ENCODE assay signal across 21 mouse cellular contexts in the genomic region with DNA sequence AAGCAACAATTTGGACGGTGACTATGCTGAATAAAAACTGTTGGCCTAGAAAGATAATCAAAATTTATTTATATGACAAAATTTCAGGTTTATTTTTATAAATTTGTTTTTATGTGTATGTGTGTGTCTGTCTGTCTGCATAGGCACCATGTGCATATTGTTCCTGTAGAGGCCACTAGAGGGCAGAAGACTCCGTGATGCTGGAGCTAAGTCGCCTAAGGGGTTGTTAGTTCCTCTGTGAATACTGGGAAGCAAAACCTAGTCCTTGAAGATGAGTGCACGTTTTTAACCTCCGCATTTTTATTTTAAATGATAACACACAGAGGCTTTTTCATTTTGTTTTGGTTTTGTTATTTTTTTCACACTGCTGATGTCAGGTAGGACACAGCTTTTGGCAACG.
DNase-seq lines count a peak whose midpoint lies in the region; ATAC-seq and TF ChIP-seq lines count a peak whose summit lies in the region.
"Had no signal": no experiment of that assay in that cellular context is flagged by ENCODE, and none has a peak within 500 bp of the region (broad histone marks: within the 10 kb centered on the region; RNA-seq: fewer than 3 reads in every experiment).

No protein-coding gene starts in this region.

- no peak for TF ChIP-seq EP300 in liver, postnatal 0 days (IDR thresholded peaks at IDR 0.05; ENCODE audit: low read depth)
- no peak for TF ChIP-seq EP300 in CH12.LX (IDR thresholded peaks at IDR 0.05; ENCODE audit: low read length)

- in situ Hi-C loops in CH12.LX (cut with MboI; ENCODE audit: low pct_ligation_motif_present, low pct_unique_long_range_greater_than_20kb, low sequenced_read_pairs), result no loop called here

- H3K4me3 ChIP-seq in liver, postnatal 0 days (ENCODE audit: low read depth, low read length), result no peak overlapping the region
- H3K4me3 ChIP-seq in liver, embryonic 11.5 days (ENCODE audit: low read depth, low read length), result no peak overlapping the region
- H3K4me3 ChIP-seq in CH12.LX (replicated peaks in 1 of 3; ENCODE audit: low read depth in 2 of 3, low read length in 2 of 3, poor library complexity in 1 of 3), result no peak overlapping the region
- no peak overlapping the region for H3K4me3 ChIP-seq in cerebellum, adult 2 months (replicated peaks; ENCODE audit: insufficient read depth, low read depth, low read length)
- H3K4me3 ChIP-seq: embryonic facial prominence, embryonic 10.5 days; forebrain, embryonic 13.5 days; heart, adult 2 months; heart, embryonic 15.5 days; hindbrain, embryonic 13.5 days had no signal

- no peak overlapping the region for H3K9ac ChIP-seq in liver, postnatal 0 days (replicated peaks)
- no peak overlapping the region for H3K9ac ChIP-seq in liver, embryonic 11.5 days (ENCODE audit: low read depth, low read length)
- no peak overlapping the region for H3K9ac ChIP-seq in CH12.LX (ENCODE audit: insufficient read depth, low read depth)
- H3K9ac ChIP-seq: forebrain, embryonic 13.5 days; forebrain, postnatal 0 days; heart, embryonic 15.5 days; hindbrain, embryonic 13.5 days had no signal

- TF ChIP-seq RAD21 in CH12.LX (IDR thresholded peaks at IDR 0.05; ENCODE audit: low read depth, low read length), result no peak

- no peak overlapping the region for H3K4me2 ChIP-seq in liver, postnatal 0 days (ENCODE audit: low read depth, low read length)
- H3K4me2 ChIP-seq in liver, embryonic 11.5 days, result no peak overlapping the region
- no peak overlapping the region for H3K4me2 ChIP-seq in CH12.LX (ENCODE audit: insufficient read depth, low read depth, poor library complexity, severe bottlenecking)
- H3K4me2 ChIP-seq: forebrain, embryonic 13.5 days; heart, embryonic 11.5 days; heart, embryonic 15.5 days; hindbrain, embryonic 13.5 days had no signal

- WGBS in liver, postnatal 0 days (ENCODE audit: insufficient replicate concordance), result 62% methylated on average over 6 of the region's 6 CpGs
- WGBS in liver, embryonic 11.5 days, result 65% methylated on average over 6 of the region's 6 CpGs
- WGBS in cerebellum, adult 2 months, result 79% methylated on average over 6 of the region's 6 CpGs

- no peaks in the 10 kb centered on the region for H3K36me3 ChIP-seq in liver, postnatal 0 days (replicated peaks; ENCODE audit: insufficient read depth, low read length)
- no peaks in the 10 kb centered on the region for H3K36me3 ChIP-seq in liver, embryonic 11.5 days (ENCODE audit: control insufficient read depth, insufficient read depth, low read length)
- H3K36me3 ChIP-seq in CH12.LX (replicated peaks in 1 of 2; ENCODE audit: control insufficient read depth in 1 of 2, insufficient read depth in 1 of 2, low read length in 1 of 2), result no peaks in the 10 kb centered on the region
- H3K36me3 ChIP-seq: embryonic facial prominence, embryonic 10.5 days; heart, embryonic 15.5 days; hindbrain, embryonic 13.5 days had no signal

- no peaks in the 10 kb centered on the region for H3K27me3 ChIP-seq in liver, postnatal 0 days (ENCODE audit: insufficient read depth, low read length)
- no peaks in the 10 kb centered on the region for H3K27me3 ChIP-seq in liver, embryonic 11.5 days (replicated peaks; ENCODE audit: control insufficient read depth, insufficient read depth, low read length)
- H3K27me3 ChIP-seq in CH12.LX (replicated peaks), result no peaks in the 10 kb centered on the region
- H3K27me3 ChIP-seq in cerebellum, adult 2 months (ENCODE audit: control insufficient read depth, insufficient read depth, low read length), result no peaks in the 10 kb centered on the region
- H3K27me3 ChIP-seq: forebrain, embryonic 13.5 days; heart, embryonic 15.5 days; hindbrain, embryonic 13.5 days had no signal

- ATAC-seq in liver, postnatal 0 days, result no peak
- ATAC-seq in liver, embryonic 11.5 days (replicated peaks; ENCODE audit: low FRiP score), result no peak
- ATAC-seq: activated CD4-positive, CD25-positive, alpha-beta regulatory T cell, adult 4 months; forebrain, embryonic 13.5 days; forebrain, postnatal 0 days had no signal

- dilution Hi-C loops in CH12.LX (cut with MboI; ENCODE audit: extremely low pct_ligation_motif_present, extremely low pct_unique_long_range_greater_than_20kb, low sequenced_read_pairs), result no loop called here

- no peaks in the 10 kb centered on the region for H3K9me3 ChIP-seq in liver, postnatal 0 days (ENCODE audit: low read length)
- no peaks in the 10 kb centered on the region for H3K9me3 ChIP-seq in liver, embryonic 11.5 days (ENCODE audit: control insufficient read depth, low read length)
- H3K9me3 ChIP-seq in CH12.LX (replicated peaks; ENCODE audit: low read length), result no peaks in the 10 kb centered on the region
- H3K9me3 ChIP-seq: embryonic facial prominence, embryonic 10.5 days; forebrain, embryonic 13.5 days; heart, embryonic 15.5 days; hindbrain, embryonic 13.5 days had no signal

- 0 out of 2 replicates have a peak, but pooled peaks have one; percentile 10 for TF ChIP-seq CTCF in liver, postnatal 0 days (IDR thresholded peaks at IDR 0.05; ENCODE audit: low read depth)
- TF ChIP-seq CTCF in CH12.LX (conservative IDR thresholded peaks at IDR 0.05 in 1 of 2, IDR thresholded peaks at IDR 0.05 in 1 of 2; ENCODE audit: low read depth in 2 of 2, low read length in 2 of 2), result 0 out of 4 replicates have a peak, but pooled peaks of 1 of the 2 experiments have one; percentile 3
- no peak for TF ChIP-seq CTCF in cerebellum, adult 2 months (IDR thresholded peaks at IDR 0.05; ENCODE audit: borderline replicate concordance, insufficient read depth, low read depth, low read length)

- no peak for DNase-seq in liver, postnatal 0 days
- DNase-seq in liver, embryonic 11.5 days (ENCODE audit: low spot score), result no peak
- DNase-seq in CH12.LX (ENCODE audit: extremely low read depth) (peak; percentile 3), ES-CJ7 (ENCODE audit: low read depth, low spot score) (peak; percentile 57), R1 (ENCODE audit: low read depth, low spot score) (peak; percentile 48)
- no peak for DNase-seq in thymus, postnatal 4 days
- DNase-seq in cerebellum, adult 2 months, result no peak
- no peak for DNase-seq in kidney, postnatal 10 days
- DNase-seq: adrenal gland, postnatal 14 days; cerebellum, adult 11-12 months; cerebellum, adult 9-11 months; forebrain, postnatal 0 days; gastrocnemius, postnatal 14 days; heart, adult 2 months; heart, postnatal 14 days had no signal

- H3K4me1 ChIP-seq in liver, postnatal 0 days (ENCODE audit: insufficient read depth), result no peaks in the 10 kb centered on the region
- no peaks in the 10 kb centered on the region for H3K4me1 ChIP-seq in liver, embryonic 11.5 days (replicated peaks; ENCODE audit: control insufficient read depth, insufficient read depth, low read length)
- no peaks in the 10 kb centered on the region for H3K4me1 ChIP-seq in CH12.LX (ENCODE audit: control insufficient read depth in 1 of 2, insufficient read depth in 2 of 2)
- no peaks in the 10 kb centered on the region for H3K4me1 ChIP-seq in cerebellum, adult 2 months (ENCODE audit: control insufficient read depth, insufficient read depth, low read length)
- H3K4me1 ChIP-seq: embryonic facial prominence, embryonic 10.5 days; forebrain, embryonic 13.5 days; heart, embryonic 15.5 days; hindbrain, embryonic 13.5 days had no signal

- no peaks in the 10 kb centered on the region for H3K79me2 ChIP-seq in CH12.LX (replicated peaks; ENCODE audit: control insufficient read depth, extremely low read depth, insufficient read depth, poor library complexity, severe bottlenecking)

- no peak overlapping the region for H3K27ac ChIP-seq in liver, postnatal 0 days (ENCODE audit: low read depth)
- H3K27ac ChIP-seq in liver, embryonic 11.5 days (ENCODE audit: low read depth, low read length), result no peak overlapping the region
- H3K27ac ChIP-seq in CH12.LX (ENCODE audit: insufficient read depth, low read depth), result no peak overlapping the region
- no peak overlapping the region for H3K27ac ChIP-seq in cerebellum, adult 2 months (ENCODE audit: insufficient read depth, low read length)
- H3K27ac ChIP-seq: embryonic facial prominence, embryonic 10.5 days; forebrain, embryonic 13.5 days; heart, adult 2 months; heart, embryonic 15.5 days; hindbrain, embryonic 13.5 days had no signal

- TF ChIP-seq POLR2A in CH12.LX (IDR thresholded peaks at IDR 0.05; ENCODE audit: low read depth, low read length), result no peak
- TF ChIP-seq POLR2A in cerebellum, adult 2 months (IDR thresholded peaks at IDR 0.05; ENCODE audit: borderline replicate concordance, insufficient read depth, low read length), result no peak

TF ChIP-seq in CH12.LX, 34 proteins besides CTCF, POLR2A, EP300 and RAD21:
- TF ChIP-seq ZC3H11A (IDR thresholded peaks at IDR 0.05; ENCODE audit: low read depth, low read length), result no peak
- no peak for TF ChIP-seq USF1 (IDR thresholded peaks at IDR 0.05; ENCODE audit: low read depth, low read length)
- TF ChIP-seq NRF1 (IDR thresholded peaks at IDR 0.05; ENCODE audit: low read depth, low read length), result no peak
- no peak for TF ChIP-seq ZMIZ1 (IDR thresholded peaks at IDR 0.05; ENCODE audit: low read depth, low read length)
- TF ChIP-seq GABPA (IDR thresholded peaks at IDR 0.05; ENCODE audit: insufficient replicate concordance, low read depth, low read length), result no peak

Comparison
In these comparisons a context has a peak if more than half of its experiments do, and no peak if none do; other contexts are left out.
1. DNase-seq: peak in CH12.LX (single experiment), ES-CJ7 (single experiment) and R1 (single experiment); none in liver, postnatal 0 days (single experiment), liver, embryonic 11.5 days (single experiment), thymus, postnatal 4 days (single experiment), cerebellum, adult 2 months (0 of 2) and kidney, postnatal 10 days (single experiment).